Mouse (Mus musculus) E14TG2a.4 (cell line): ENCODE results near the gene Cdk15.

Source experiments
- CTCF ChIP-seq: conservative IDR thresholded peaks from 2 replicates; pipeline ENCODE4 v1.5.1; 2014; ENCODE audit warnings: low read length
- NANOG ChIP-seq: IDR thresholded peaks from 2 replicates; pipeline ENCODE4 v1.6.1; 2014; ENCODE audit warnings: borderline replicate concordance, low read length, mixed read lengths

DNA sequence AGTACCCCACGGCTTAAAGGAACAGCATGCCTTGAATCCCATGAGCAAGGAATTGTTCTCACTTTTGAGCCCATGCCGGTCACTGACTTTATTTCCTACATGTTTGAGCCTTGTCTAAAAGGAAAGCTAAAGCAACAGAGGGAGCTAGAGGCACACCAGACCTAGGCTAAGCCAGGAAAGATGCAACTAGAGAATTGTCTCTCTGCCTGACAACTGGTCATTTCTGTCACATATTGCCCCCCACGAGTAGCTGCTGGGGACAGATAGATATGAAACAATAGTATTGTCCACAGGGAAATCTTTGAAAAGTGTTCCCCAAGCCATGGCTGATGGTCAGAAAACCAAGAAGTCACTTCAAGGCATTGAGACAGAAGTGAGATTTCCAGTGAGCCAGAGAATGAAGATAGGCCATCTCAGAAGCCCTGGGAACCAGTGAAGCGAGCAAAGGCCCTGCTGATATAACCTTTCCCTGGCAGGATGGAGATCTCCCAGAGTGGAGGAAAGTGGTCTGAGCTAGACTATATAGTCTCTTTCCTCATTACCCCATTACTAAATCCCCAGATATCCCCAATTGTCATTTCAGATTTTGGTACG lies 54.7 kb downstream of the Cdk15 start:
- no peak for TF ChIP-seq CTCF
- no peak for TF ChIP-seq NANOG
